Mouse (Mus musculus) forebrain, embryonic 16.5 days (tissue): ENCODE data around the gene Klf1. TPM values are rescaled to one million over a fixed set of nuclear protein-coding genes. Genes with fewer than 3 reads are reported as not detected.

Source experiments
- ATAC-seq: fragments of 200-750 bp; cut with Nextera tagmentation; 2 replicates; pipeline ENCODE4 v1.8.0; 2017; ENCODE audit warnings: mild to moderate bottlenecking, moderate library complexity
- H3K27ac ChIP-seq: fragments of 300-500 bp; sonication (generic); 2 replicates; pipeline ENCODE4 v1.5.1; 2014; ENCODE audit warnings: low read length, control low read depth
- H3K27me3 ChIP-seq: fragments of 300-500 bp; sonication (generic); replicated peaks from 2 replicates; pipeline ENCODE4 v1.6.1; 2014; ENCODE audit warnings: low read length; ENCODE audit not compliant: control insufficient read depth, insufficient read depth
- H3K36me3 ChIP-seq: fragments of 300-500 bp; sonication (generic); 2 replicates; pipeline ENCODE4 v1.6.1; 2014; ENCODE audit not compliant: control insufficient read depth, insufficient read depth
- H3K4me1 ChIP-seq: fragments of 300-500 bp; sonication (generic); replicated peaks from 2 replicates; pipeline ENCODE4 v1.6.1; 2014; ENCODE audit warnings: low read length; ENCODE audit not compliant: control insufficient read depth, insufficient read depth
- H3K4me2 ChIP-seq: fragments of 300-500 bp; sonication (generic); 2 replicates; pipeline ENCODE4 v1.6.1; 2014; ENCODE audit warnings: mild to moderate bottlenecking, low read length, control low read depth
- H3K4me3 ChIP-seq: fragments of 300-500 bp; sonication (generic); replicated peaks from 2 replicates; pipeline ENCODE4 v1.5.1; 2014; ENCODE audit warnings: mild to moderate bottlenecking, low read length, control low read depth
- H3K9ac ChIP-seq: fragments of 300-500 bp; sonication (generic); replicated peaks from 2 replicates; pipeline ENCODE4 v1.6.1; 2014; ENCODE audit warnings: low read depth, low read length, control low read depth
- H3K9me3 ChIP-seq: fragments of 300-500 bp; sonication (generic); 2 replicates; pipeline ENCODE4 v1.6.1; 2016; ENCODE audit warnings: low read length; ENCODE audit not compliant: control insufficient read depth
- WGBS: fragments of 180-500 bp; shearing (Covaris S2); extraction: QIAGEN DNeasy Blood & Tissue Kit; methylation state at CpG from one replicate; pipeline ENCODE4 v1.1.7; 2014; 5-methylcytosine and 5-hydroxymethylcytosine counted together
- microRNA-seq: library from miRNA; unstranded; fragments of <30 nt; microRNA quantifications from one replicate; pipeline ENCODE4, GENCODE M21; 2017
- polyA plus RNA-seq: library from polyadenylated mRNA; unstranded; fragments of >200 nt; fragmentation: Nextera tagmentation; extraction: Ambion mirVana; gene quantifications from 2 replicates; pipeline ENCODE4 v1.2.1, GENCODE M21; 2015

Klf1 gene
- polyA plus RNA-seq, 1 experiment from 2014 or later, result 0.85 TPM

GRCm38 (mm10) chr8:84949753-84950152 is 48.0 kb downstream of the Klf1 start:
- no peak overlapping the region for H3K9ac ChIP-seq
- WGBS, result 17% methylated on average over 12 of the region's 12 CpGs
- no peaks in the 10 kb centered on the region for H3K36me3 ChIP-seq
- no peak overlapping the region for H3K4me3 ChIP-seq
- peaks cover 19% of the 10 kb centered on the region for H3K4me1 ChIP-seq
- no peak for ATAC-seq
- no peak overlapping the region for H3K4me2 ChIP-seq
- no peaks in the 10 kb centered on the region for H3K9me3 ChIP-seq
- H3K27ac ChIP-seq, result no peak overlapping the region
- H3K27me3 ChIP-seq, result peaks cover 25% of the 10 kb centered on the region

DNA sequence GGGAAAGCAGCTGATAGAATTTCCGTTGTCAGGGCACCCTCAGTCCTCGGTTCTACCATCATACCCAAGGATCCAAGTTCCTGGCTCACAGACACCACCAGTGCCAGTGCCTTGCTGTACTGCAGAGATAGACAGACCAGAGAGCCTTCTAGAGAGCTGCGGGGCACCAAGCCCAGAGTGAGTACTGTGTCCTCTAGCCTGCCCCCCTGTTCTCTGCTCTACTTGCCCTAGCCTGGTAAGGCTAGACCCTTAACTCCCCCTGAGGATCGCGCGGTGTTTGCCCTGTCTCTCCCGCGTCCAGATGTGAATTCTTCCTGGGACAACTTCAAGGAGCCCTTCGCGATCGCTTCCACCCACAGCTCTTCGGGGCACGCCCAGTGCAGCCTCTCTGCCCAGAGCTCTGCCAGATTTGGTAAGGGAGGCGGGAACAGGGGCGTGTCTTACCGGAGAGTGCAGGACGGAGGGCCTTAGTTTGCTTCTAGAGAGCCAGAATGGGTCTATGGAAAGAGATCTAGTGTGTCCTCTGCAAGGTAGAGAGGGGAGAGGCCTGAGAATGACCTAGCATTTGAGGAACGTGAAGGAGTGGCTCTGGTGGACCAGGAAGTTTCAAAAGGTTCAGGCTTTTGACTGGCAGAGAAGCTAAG is 51.0 kb downstream of the Klf1 start:
- H3K4me1 ChIP-seq, result no peaks in the 10 kb centered on the region
- no peak overlapping the region for H3K9ac ChIP-seq
- H3K36me3 ChIP-seq, result no peaks in the 10 kb centered on the region
- no peak overlapping the region for H3K27ac ChIP-seq
- H3K4me3 ChIP-seq, result no peak overlapping the region
- no peaks in the 10 kb centered on the region for H3K9me3 ChIP-seq
- ATAC-seq, result no peak
- peaks cover 19% of the 10 kb centered on the region for H3K27me3 ChIP-seq
- 10% methylated on average over 18 of the region's 18 CpGs for WGBS
- no peak overlapping the region for H3K4me2 ChIP-seq

Small RNAs within 50 kb of the gene (microRNA-seq; reads per million reads assigned to microRNA genes)
- not detected for gene Gm24197
- 1.7 reads per million for gene Mir7069

Other genes with a start within 250 kb of the Klf1 start
- gene Ier2, start 239.1 kb upstream of the Klf1 start, polyA plus RNA-seq, result 22.5 and 25.5 TPM in 2 replicates
- 63.4 and 73.3 TPM in 2 replicates for gene Trmt1, start 215.6 kb upstream of the Klf1 start, polyA plus RNA-seq
- gene Nacc1, start 214.1 kb upstream of the Klf1 start, polyA plus RNA-seq, result 15.5 and 15.7 TPM in 2 replicates
- 2.6 and 2.9 TPM in 2 replicates for gene Lyl1, start 200.5 kb upstream of the Klf1 start, polyA plus RNA-seq
- 2.0 and 2.2 TPM in 2 replicates for gene G430095P16Rik, start 178.9 kb upstream of the Klf1 start, polyA plus RNA-seq
- gene Nfix, start 101.6 kb upstream of the Klf1 start, polyA plus RNA-seq, result 440 and 546 TPM in 2 replicates
- gene Dand5, start 79.1 kb upstream of the Klf1 start, polyA plus RNA-seq, result 8.2 and 8.7 TPM in 2 replicates
- 31.3 and 34.3 TPM in 2 replicates for gene Gadd45gip1, start 70.4 kb upstream of the Klf1 start, polyA plus RNA-seq
- 84.8 and 86.5 TPM in 2 replicates for gene Rad23a, start 61.3 kb upstream of the Klf1 start, polyA plus RNA-seq
- gene Calr, start 55.0 kb upstream of the Klf1 start, polyA plus RNA-seq, result 610 and 631 TPM in 2 replicates
- 126 TPM in 2 replicates for gene Farsa, start 44.9 kb upstream of the Klf1 start, polyA plus RNA-seq
- gene Syce2, start 29.8 kb upstream of the Klf1 start, polyA plus RNA-seq, result 51.0 and 54.3 TPM in 2 replicates
- gene Gcdh, start 8.0 kb upstream of the Klf1 start, polyA plus RNA-seq, result 35.5 and 39.1 TPM in 2 replicates
- gene Dnase2a, start 6.6 kb downstream of the Klf1 start, polyA plus RNA-seq, result 5.4 and 5.5 TPM in 2 replicates
- gene Mast1, start 35.4 kb downstream of the Klf1 start, polyA plus RNA-seq, result 52.4 and 65.8 TPM in 2 replicates
- 2.2 and 2.4 TPM in 2 replicates for gene Rtbdn, start 45.1 kb downstream of the Klf1 start, polyA plus RNA-seq
- not detected in 2 replicates for gene Gm49661, start 67.5 kb downstream of the Klf1 start, polyA plus RNA-seq
- 1,287 and 1,394 TPM in 2 replicates for gene Prdx2, start 67.7 kb downstream of the Klf1 start, polyA plus RNA-seq
- gene Rnaseh2a, start 67.8 kb downstream of the Klf1 start, polyA plus RNA-seq, result 79.9 and 85.8 TPM in 2 replicates
- 7.6 and 8.2 TPM in 2 replicates for gene Junb, start 76.8 kb downstream of the Klf1 start, polyA plus RNA-seq
- 31.3 and 39.8 TPM in 2 replicates for gene Hook2, start 88.7 kb downstream of the Klf1 start, polyA plus RNA-seq
- gene Best2, start 112.6 kb downstream of the Klf1 start, polyA plus RNA-seq, result not detected in 2 replicates
- 144 and 153 TPM in 2 replicates for gene Asna1, start 123.4 kb downstream of the Klf1 start, polyA plus RNA-seq
- 108 and 110 TPM in 2 replicates for gene Trir, start 124.9 kb downstream of the Klf1 start, polyA plus RNA-seq
- 72.8 and 83.4 TPM in 2 replicates for gene Tnpo2, start 135.0 kb downstream of the Klf1 start, polyA plus RNA-seq
- 61.7 and 78.3 TPM in 2 replicates for gene Fbxw9, start 158.1 kb downstream of the Klf1 start, polyA plus RNA-seq
- gene Gm5741, start 166.1 kb downstream of the Klf1 start, polyA plus RNA-seq, result 0.84 TPM in 1 of 2 replicates, not detected in the other
- 87.2 and 98.7 TPM in 2 replicates for gene Dhps, start 169.8 kb downstream of the Klf1 start, polyA plus RNA-seq
- gene Wdr83os, start 178.8 kb downstream of the Klf1 start, polyA plus RNA-seq, result 129 and 133 TPM in 2 replicates
- 53.1 and 61.1 TPM in 2 replicates for gene Wdr83, start 179.4 kb downstream of the Klf1 start, polyA plus RNA-seq
- 15.6 and 17.7 TPM in 2 replicates for gene Man2b1, start 181.3 kb downstream of the Klf1 start, polyA plus RNA-seq
- gene Zfp791, start 221.2 kb downstream of the Klf1 start, polyA plus RNA-seq, result 3.4 and 3.8 TPM in 2 replicates
- gene Cks1brt, start 250.0 kb downstream of the Klf1 start, polyA plus RNA-seq, result not detected in 2 replicates